Mouse (Mus musculus) CD8-positive naive resting alpha-beta T cell, adult 2 months (primary cell): ENCODE results near the gene Hibadh.

Experiments
- DNase-seq, 2 experiments: peaks; one replicate each; pipeline ENCODE4 v3.0.0; 2022; ENCODE audit warnings: low read depth in 2 of 2, low spot score in 2 of 2

Gene Hibadh

GRCm38 (mm10) chr6:52504676-52505460, 135.3 kb downstream of the Hibadh start:
- no peak for DNase-seq

GRCm38 (mm10) chr6:52502986-52503385, 137.2 kb downstream of the Hibadh start:
- no peak for DNase-seq

GRCm38 (mm10) chr6:52501479-52501878, 138.7 kb downstream of the Hibadh start:
- DNase-seq = no peak
